Mouse (Mus musculus) layer of hippocampus, postnatal 14 days (tissue): ENCODE measurements around the gene Robo4. TPM values are rescaled to one million over a fixed set of nuclear protein-coding genes. Genes with fewer than 3 reads are reported as not detected.

Source experiments
- DNase-seq, 2 experiments: peaks; one replicate each; pipeline ENCODE4 v3.0.0; 2021 to 2022; ENCODE audit warnings: low spot score in 2 of 2, mixed read lengths in 1 of 2
- long read RNA-seq, 2 experiments: library from polyadenylated mRNA; stranded (forward); transcript quantifications; one replicate each; pipeline ENCODE4 v2.0.0; 2021
- total RNA-seq, 2 experiments: library from RNA; stranded (reverse); gene quantifications; 2 replicates each; pipeline ENCODE4 v1.2.3; 2021

The Robo4 gene
- total RNA-seq = 1 to 10 TPM; 7.6 to 9.9 TPM
- long read RNA-seq, experiment 1, partial matches to known transcripts = 12 of 13 reads
- long read RNA-seq, experiment 1, other reads (novel, unspliced or antisense) = 1 of 13 reads
- long read RNA-seq, experiment 2, partial matches to known transcripts = 1 of 3 reads
- long read RNA-seq, experiment 2, other reads (novel, unspliced or antisense) = 1 of 3 reads

DNA sequence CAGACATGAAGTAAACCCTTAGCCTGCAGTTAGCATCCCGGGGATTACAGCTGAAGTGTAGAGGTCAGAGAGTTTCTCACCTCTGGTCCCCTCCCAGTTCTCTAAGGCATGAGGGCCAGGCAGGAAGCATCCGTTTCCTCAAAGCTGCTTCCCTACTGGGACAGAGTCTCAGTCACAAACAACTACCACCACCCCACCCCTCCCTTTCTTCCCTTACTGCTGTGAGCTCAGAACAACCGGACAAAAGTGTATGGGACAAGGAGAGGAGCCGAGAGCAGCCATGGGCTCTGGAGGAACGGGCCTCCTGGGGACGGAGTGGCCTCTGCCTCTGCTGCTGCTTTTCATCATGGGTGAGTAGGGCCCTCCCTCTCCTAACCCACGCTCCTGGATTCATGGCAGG is at the start of gene Robo4:
Gene Robo4, plus strand, starts transcription at position 96 of the 400 bp plus-strand sequence.
- no peak for DNase-seq

DNA sequence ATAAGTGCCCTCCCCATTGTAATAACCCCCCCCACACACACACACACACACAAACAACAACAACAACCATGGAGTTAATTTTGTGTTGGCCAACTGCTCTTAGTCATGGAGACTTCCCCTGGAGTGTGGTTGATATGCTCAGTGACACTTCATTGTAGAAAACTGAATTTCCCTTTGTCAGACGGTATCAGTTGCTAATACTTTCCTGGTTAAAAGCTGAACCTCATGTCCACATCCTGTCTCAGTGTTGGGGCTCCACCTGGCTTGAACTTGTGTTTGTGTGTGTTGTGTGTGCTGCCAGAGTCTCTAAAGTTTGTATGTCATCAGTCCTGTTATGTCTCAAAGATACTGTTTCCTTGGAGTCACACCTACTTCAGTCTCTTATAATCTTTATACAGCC is 47.2 kb upstream of the Robo4 start:
- DNase-seq = no peak

- DNase-seq = peak; percentile 52 to 87
Observed at GRCm38 (mm10) chr9:37358713-37359330, 42.9 kb upstream of the Robo4 start.

GRCm38 (mm10) chr9:37359331-37360220 is 42.1 kb upstream of the Robo4 start:
- peak; percentile 52 to 86 for DNase-seq

- no peak for DNase-seq
Observed at GRCm38 (mm10) chr9:37362084-37362483, 39.6 kb upstream of the Robo4 start.

GRCm38 (mm10) chr9:37362881-37363280 is 38.8 kb upstream of the Robo4 start:
- DNase-seq = no peak

DNA sequence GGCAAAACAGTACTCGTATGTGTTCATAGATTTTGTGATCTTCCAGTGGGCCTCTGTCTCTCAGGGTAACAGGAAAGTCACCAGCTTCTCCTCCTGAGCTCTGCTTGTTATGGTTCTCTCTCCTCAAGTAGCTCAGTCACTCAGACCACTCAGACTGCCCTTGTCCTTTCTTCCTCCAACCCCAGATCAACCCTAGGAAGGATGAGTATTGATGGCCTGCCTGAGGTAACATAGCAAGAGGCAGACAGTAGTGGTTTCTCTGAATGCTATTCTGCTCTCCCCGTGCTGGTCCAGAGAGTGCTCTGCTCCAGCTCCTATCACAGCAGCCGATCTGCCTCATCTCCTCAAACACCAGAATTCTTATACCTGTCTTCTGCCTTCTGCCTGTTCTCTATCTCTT is 38.1 kb upstream of the Robo4 start:
- DNase-seq = no peak

DNA sequence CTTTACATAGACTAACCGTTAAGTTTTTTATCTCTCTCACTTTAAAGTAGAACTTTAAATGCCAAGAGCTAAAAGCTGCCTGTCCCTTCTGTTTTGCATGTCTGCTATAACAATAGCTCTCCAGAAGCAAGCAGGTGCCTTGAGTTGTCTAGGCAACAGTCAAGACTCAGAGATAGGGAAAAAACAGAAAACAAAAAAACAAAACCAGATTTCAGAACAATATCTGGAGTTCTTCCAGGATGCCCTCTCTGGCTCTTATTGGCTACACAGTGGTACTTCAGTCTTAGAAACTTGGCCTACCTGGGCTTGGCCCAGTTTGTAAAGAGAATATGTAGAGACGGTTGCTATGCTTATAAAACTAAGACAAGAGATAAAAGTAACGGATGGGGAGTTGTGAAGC is 37.3 kb upstream of the Robo4 start:
- no peak for DNase-seq

DNA sequence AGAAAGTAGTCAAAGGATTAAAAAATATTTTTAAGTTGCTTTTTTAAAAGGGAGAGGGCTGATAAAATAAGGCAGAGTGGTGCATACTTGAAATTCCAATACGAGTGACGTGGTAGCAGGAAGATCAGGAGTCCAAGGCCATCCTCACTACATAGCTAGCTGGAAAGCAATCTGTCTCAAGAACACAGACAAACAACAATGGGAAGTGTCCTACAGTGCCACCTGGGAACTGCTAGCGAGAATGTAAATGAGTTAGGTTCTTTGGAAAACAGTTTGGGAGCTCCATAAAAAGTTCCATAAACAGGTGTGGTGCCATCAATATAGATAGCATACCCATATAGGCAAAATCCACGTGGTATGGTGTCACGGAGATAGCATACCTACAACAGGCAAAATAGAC is 36.0 kb upstream of the Robo4 start:
- no peak for DNase-seq

- DNase-seq = peak; percentile 52 to 74
Observed at GRCm38 (mm10) chr9:37367301-37368080, 34.2 kb upstream of the Robo4 start, which contains the start of gene Hepacam. Gene Hepacam, plus strand, starts transcription at chr9:37367351.

DNA sequence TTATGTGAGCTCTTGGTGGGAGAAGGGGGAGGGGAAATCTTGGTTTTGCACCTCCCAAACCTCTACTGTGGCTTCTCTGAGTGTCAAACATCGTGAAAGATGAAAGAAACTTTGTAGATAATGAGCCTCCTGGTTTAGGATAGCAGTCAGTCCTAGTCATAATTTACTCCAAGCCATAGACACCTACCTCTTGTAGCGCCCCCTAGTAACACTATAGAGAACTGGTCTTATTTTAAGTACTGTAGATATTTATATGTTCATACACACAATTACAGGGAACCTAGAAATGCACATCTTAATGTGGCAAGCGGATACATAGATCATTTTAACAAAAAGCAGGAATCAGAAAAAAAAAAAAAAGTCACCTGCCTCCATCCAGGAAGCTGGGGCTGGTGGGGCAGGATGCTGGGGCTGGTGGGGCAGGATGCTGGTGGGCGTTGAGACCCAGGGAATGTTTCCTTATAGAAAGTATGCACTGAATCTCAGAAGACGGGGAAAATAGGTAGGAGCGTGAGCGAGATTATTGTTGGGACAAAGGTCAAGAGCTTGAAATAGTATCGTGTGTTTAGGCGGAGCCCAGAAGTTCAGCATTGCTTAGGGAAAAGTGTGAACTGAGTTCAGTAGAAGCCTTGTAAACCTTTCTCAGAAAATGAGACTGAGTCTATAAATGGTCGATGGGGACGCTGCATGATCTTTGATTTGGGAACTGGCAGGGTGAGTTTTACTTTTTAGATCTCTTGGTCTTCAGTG is 33.4 kb upstream of the Robo4 start:
- no peak for DNase-seq

DNA sequence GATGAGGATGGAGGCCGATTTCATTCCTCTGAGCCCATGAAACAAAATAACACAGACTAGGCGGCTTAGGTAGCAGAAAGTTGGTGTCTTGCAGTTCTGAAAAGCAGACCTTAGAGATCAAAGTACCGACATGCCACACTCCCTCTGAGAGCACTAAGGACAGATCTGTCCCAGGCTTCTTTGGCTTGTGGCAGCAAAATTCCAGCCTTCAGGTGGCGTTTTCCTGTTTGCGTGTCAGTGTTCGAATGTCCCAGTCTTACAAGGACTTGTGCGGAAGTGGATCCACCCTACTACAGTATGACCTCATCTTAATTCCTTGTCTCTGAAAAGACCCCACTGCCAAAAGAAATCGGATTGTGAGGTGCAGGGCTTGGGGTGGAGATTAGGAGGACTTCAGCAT is 32.8 kb upstream of the Robo4 start:
- DNase-seq = no peak

- no peak for DNase-seq
Observed at GRCm38 (mm10) chr9:37371232-37371801, 30.4 kb upstream of the Robo4 start.

GRCm38 (mm10) chr9:37375718-37376117 is 26.0 kb upstream of the Robo4 start:
- DNase-seq = no peak

GRCm38 (mm10) chr9:37383161-37383560 is 18.5 kb upstream of the Robo4 start:
- DNase-seq = no peak

- no peak for DNase-seq
Observed at GRCm38 (mm10) chr9:37384284-37385182, 17.2 kb upstream of the Robo4 start.

- DNase-seq = no peak
Observed at GRCm38 (mm10) chr9:37390891-37391290, 10.8 kb upstream of the Robo4 start.

- DNase-seq = no peak
Observed at GRCm38 (mm10) chr9:37392071-37392470, 9.6 kb upstream of the Robo4 start.

DNA sequence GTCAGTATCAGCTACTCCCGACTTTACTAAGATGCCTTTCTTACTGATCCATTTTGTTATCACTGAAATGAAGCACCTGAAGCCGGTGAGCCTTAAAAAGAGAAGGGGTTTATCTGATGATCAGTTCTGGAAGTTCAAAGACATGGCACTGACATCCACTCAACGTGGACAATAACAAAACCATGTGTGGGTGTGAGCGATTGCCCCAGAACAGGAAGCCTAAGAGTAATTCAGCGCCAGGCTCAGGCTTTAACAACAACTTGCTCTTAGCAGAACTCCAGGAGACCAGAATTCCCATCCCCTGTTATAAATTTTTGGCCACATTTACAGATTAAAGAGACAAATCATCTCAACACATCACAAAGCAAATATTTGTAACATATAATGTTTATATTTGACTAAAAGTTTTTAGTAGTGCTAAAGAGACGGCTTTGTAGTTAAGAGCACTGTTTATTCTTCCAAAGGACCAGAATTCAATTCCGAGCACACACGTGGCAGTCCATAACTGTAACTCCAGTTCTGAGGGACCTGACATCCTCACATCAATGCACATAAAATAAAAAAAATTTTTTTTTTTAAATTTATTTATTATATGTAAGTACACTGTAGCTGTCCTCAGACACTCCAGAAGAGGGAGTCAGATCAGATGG is 8.1 kb upstream of the Robo4 start:
- no peak for DNase-seq
